Mouse (Mus musculus): Measurements from ENCODE around the gene Olfr117. TPM values are rescaled to one million over a fixed set of nuclear protein-coding genes. Genes with fewer than 3 reads are reported as not detected.
"Not testable (repeated sequence)": the region's sequence is repeated elsewhere in the genome, so short reads cannot be mapped to it uniquely, and the experiment has no call there.

The Olfr117 gene
- polyA plus RNA-seq (2014; fragmentation: Nextera tagmentation; extraction: Ambion mirVana), result not detected in 2 replicates

GRCm38 (mm10) chr17:37663682-37664081 is at the start of gene Olfr117:
Olfr117 (minus strand) TSS chr17:37663782.
- Histone ChIP-seq H3K27me3 (ENCODE audit: control insufficient read depth, insufficient read depth, low read length) (no peaks in the 10 kb centered on the region), H3K4me1 (replicated peaks; ENCODE audit: control insufficient read depth, insufficient read depth, low read length) (no peaks in the 10 kb centered on the region), H3K27ac (ENCODE audit: low read depth, low read length) (no peak within 1 kb of the TSS), H3K36me3 (ENCODE audit: control insufficient read depth, insufficient read depth, low read length) (no peaks in the 10 kb centered on the region), H3K9ac (ENCODE audit: low read depth, low read length) (no peak within 1 kb of the TSS), H3K4me2 (replicated peaks; ENCODE audit: low read depth, low read length) (no peak within 1 kb of the TSS), H3K4me3 (ENCODE audit: low read depth, low read length) (no peak within 1 kb of the TSS), H3K9me3 (ENCODE audit: control insufficient read depth, low read length) (no peaks in the 10 kb centered on the region)
- no peak for ATAC-seq (ENCODE audit: low FRiP score)
- DNase-seq (ENCODE audit: low spot score), result no peak
- WGBS, result 81% methylated on average over 1 of the region's 1 CpGs

DNA sequence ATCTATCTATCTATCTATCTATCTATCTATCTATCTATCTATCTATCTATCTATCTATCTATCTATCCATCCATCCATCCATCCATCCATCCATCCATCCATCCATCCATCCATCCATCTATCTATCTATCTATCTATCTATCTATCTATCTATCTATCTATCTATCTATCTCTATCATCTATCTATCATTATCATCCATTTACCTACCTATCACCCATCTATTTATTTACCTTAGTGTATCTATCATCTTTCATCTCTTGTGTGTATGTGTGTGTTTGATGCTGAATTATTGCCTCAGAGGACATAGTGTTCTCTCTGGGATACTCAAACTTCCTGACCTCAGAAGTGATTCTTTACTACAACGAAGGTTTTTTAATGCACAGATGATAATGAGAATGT is 32.7 kb upstream of the Olfr117 start, which contains the start of gene Olfr119:
TSS of gene Olfr119 (plus strand) at position 301 of the 400 bp plus-strand sequence.
- WGBS, result 74% methylated on average over 1 of the region's 1 CpGs
- not testable (repeated sequence) for H3K4me2 ChIP-seq (replicated peaks; ENCODE audit: low read depth, low read length); H3K27ac ChIP-seq (ENCODE audit: low read depth, low read length); ATAC-seq (ENCODE audit: low FRiP score); DNase-seq (ENCODE audit: low spot score); H3K9ac ChIP-seq (ENCODE audit: low read depth, low read length); H3K4me3 ChIP-seq (ENCODE audit: low read depth, low read length); H3K4me1 ChIP-seq (replicated peaks; ENCODE audit: control insufficient read depth, insufficient read depth, low read length); H3K36me3 ChIP-seq (ENCODE audit: control insufficient read depth, insufficient read depth, low read length); H3K9me3 ChIP-seq (ENCODE audit: control insufficient read depth, low read length); H3K27me3 ChIP-seq (ENCODE audit: control insufficient read depth, insufficient read depth, low read length)

- no peak within 1 kb of the TSS for H3K4me3 ChIP-seq (ENCODE audit: low read depth, low read length)
- no peak for DNase-seq (ENCODE audit: low spot score)
- no peak within 1 kb of the TSS for H3K4me2 ChIP-seq (replicated peaks; ENCODE audit: low read depth, low read length)
- 67% methylated on average over 2 of the region's 2 CpGs for WGBS
- no peaks in the 10 kb centered on the region for H3K36me3 ChIP-seq (ENCODE audit: control insufficient read depth, insufficient read depth, low read length)
- no peak within 1 kb of the TSS for H3K9ac ChIP-seq (ENCODE audit: low read depth, low read length)
- H3K27ac ChIP-seq (ENCODE audit: low read depth, low read length), result no peak within 1 kb of the TSS
- no peak for ATAC-seq (ENCODE audit: low FRiP score)
- no peaks in the 10 kb centered on the region for H3K4me1 ChIP-seq (replicated peaks; ENCODE audit: control insufficient read depth, insufficient read depth, low read length)
- H3K27me3 ChIP-seq (ENCODE audit: control insufficient read depth, insufficient read depth, low read length), result no peaks in the 10 kb centered on the region
- H3K9me3 ChIP-seq (ENCODE audit: control insufficient read depth, low read length), result no peaks in the 10 kb centered on the region
Observed at GRCm38 (mm10) chr17:37666688-37667087, 3.1 kb upstream of the Olfr117 start, which contains the start of gene Olfr118. Olfr118 (plus strand) TSS chr17:37666988.

DNA sequence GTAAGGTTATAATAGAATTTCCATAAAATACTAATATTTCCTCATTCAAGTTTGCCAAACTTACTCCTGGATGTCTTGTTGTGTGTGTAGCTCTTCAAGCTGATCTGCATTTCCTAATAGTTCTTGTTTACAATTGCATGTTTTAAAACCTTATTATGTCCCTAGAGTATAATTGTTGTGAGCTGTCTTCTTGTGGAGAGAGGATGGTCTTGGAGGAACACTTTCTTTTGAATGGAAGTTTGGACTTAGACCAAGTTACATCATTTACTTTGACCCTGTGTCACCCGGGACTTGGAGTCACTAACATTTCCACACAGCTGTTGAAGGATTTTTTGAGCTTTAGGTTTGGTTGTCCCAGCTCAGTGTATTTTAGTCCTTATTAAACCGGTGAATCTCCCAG is 36.6 kb downstream of the Olfr117 start, which contains the start of the genes Olfr115 and Olfr116:
TSS of gene Olfr115 (minus strand) at position 101 of the 400 bp plus-strand sequence.
TSS of gene Olfr116 (minus strand) at position 191 of the 400 bp plus-strand sequence.
- Histone ChIP-seq H3K4me3 (ENCODE audit: low read depth, low read length) (no peak within 1 kb of the TSS), H3K9me3 (ENCODE audit: control insufficient read depth, low read length) (no peaks in the 10 kb centered on the region), H3K27ac (ENCODE audit: low read depth, low read length) (no peak within 1 kb of the TSS), H3K27me3 (ENCODE audit: control insufficient read depth, insufficient read depth, low read length) (no peaks in the 10 kb centered on the region), H3K4me1 (replicated peaks; ENCODE audit: control insufficient read depth, insufficient read depth, low read length) (no peaks in the 10 kb centered on the region), H3K4me2 (replicated peaks; ENCODE audit: low read depth, low read length) (no peak within 1 kb of the TSS), H3K36me3 (ENCODE audit: control insufficient read depth, insufficient read depth, low read length) (no peaks in the 10 kb centered on the region), H3K9ac (ENCODE audit: low read depth, low read length) (no peak within 1 kb of the TSS)
- DNase-seq (ENCODE audit: low spot score), result no peak
- ATAC-seq (ENCODE audit: low FRiP score), result no peak
- WGBS, result 93% methylated on average over 2 of the region's 2 CpGs

Other genes starting within 250 kb of the Olfr117 start
- gene Olfr108, start 218.3 kb downstream of the Olfr117 start, polyA plus RNA-seq (2014; fragmentation: Nextera tagmentation; extraction: Ambion mirVana), result not detected in 2 replicates
- not detected in 2 replicates for gene Olfr109, start 204.9 kb downstream of the Olfr117 start, polyA plus RNA-seq (2014; fragmentation: Nextera tagmentation; extraction: Ambion mirVana)
- gene H2-M2, start 180.2 kb downstream of the Olfr117 start, polyA plus RNA-seq (2014; fragmentation: Nextera tagmentation; extraction: Ambion mirVana), result 0.11 TPM in 1 of 2 replicates, not detected in the other
- not detected in 2 replicates for gene Olfr110, start 171.3 kb downstream of the Olfr117 start, polyA plus RNA-seq (2014; fragmentation: Nextera tagmentation; extraction: Ambion mirVana)
- not detected in 2 replicates for gene Olfr111, start 155.8 kb downstream of the Olfr117 start, polyA plus RNA-seq (2014; fragmentation: Nextera tagmentation; extraction: Ambion mirVana)
- not detected in 2 replicates for gene Olfr112, start 94.3 kb downstream of the Olfr117 start, polyA plus RNA-seq (2014; fragmentation: Nextera tagmentation; extraction: Ambion mirVana)
- gene Olfr113, start 86.1 kb downstream of the Olfr117 start, polyA plus RNA-seq (2014; fragmentation: Nextera tagmentation; extraction: Ambion mirVana), result not detected in 2 replicates
- gene Olfr114, start 71.0 kb downstream of the Olfr117 start, polyA plus RNA-seq (2014; fragmentation: Nextera tagmentation; extraction: Ambion mirVana), result not detected in 2 replicates
- gene Olfr115, start 36.7 kb downstream of the Olfr117 start, polyA plus RNA-seq (2014; fragmentation: Nextera tagmentation; extraction: Ambion mirVana), result not detected in 2 replicates
- gene Olfr116, start 36.6 kb downstream of the Olfr117 start, polyA plus RNA-seq (2014; fragmentation: Nextera tagmentation; extraction: Ambion mirVana), result not detected in 2 replicates
- gene Olfr118, start 3.2 kb upstream of the Olfr117 start, polyA plus RNA-seq (2014; fragmentation: Nextera tagmentation; extraction: Ambion mirVana), result not detected in 2 replicates
- not detected in 2 replicates for gene Olfr119, start 32.8 kb upstream of the Olfr117 start, polyA plus RNA-seq (2014; fragmentation: Nextera tagmentation; extraction: Ambion mirVana)
- not detected in 2 replicates for gene Olfr120, start 58.0 kb upstream of the Olfr117 start, polyA plus RNA-seq (2014; fragmentation: Nextera tagmentation; extraction: Ambion mirVana)
- not detected in 2 replicates for gene Olfr121, start 85.1 kb upstream of the Olfr117 start, polyA plus RNA-seq (2014; fragmentation: Nextera tagmentation; extraction: Ambion mirVana)
- gene Olfr122, start 104.8 kb upstream of the Olfr117 start, polyA plus RNA-seq (2014; fragmentation: Nextera tagmentation; extraction: Ambion mirVana), result not detected in 2 replicates
- gene Olfr123, start 129.7 kb upstream of the Olfr117 start, polyA plus RNA-seq (2014; fragmentation: Nextera tagmentation; extraction: Ambion mirVana), result not detected in 2 replicates
- not detected in 2 replicates for gene Olfr124, start 136.1 kb upstream of the Olfr117 start, polyA plus RNA-seq (2014; fragmentation: Nextera tagmentation; extraction: Ambion mirVana)
- not detected in 2 replicates for gene Olfr125, start 169.2 kb upstream of the Olfr117 start, polyA plus RNA-seq (2014; fragmentation: Nextera tagmentation; extraction: Ambion mirVana)
- gene Olfr126, start 183.7 kb upstream of the Olfr117 start, polyA plus RNA-seq (2014; fragmentation: Nextera tagmentation; extraction: Ambion mirVana), result not detected in 2 replicates
- not detected in 2 replicates for gene Olfr127, start 236.7 kb upstream of the Olfr117 start, polyA plus RNA-seq (2014; fragmentation: Nextera tagmentation; extraction: Ambion mirVana)